Mouse (Mus musculus): ENCODE results near the gene Catsper4.
"Not testable (repeated sequence)": the region's sequence is repeated elsewhere in the genome, so short reads cannot be mapped to it uniquely, and the experiment has no call there.

Catsper4 gene

DNA sequence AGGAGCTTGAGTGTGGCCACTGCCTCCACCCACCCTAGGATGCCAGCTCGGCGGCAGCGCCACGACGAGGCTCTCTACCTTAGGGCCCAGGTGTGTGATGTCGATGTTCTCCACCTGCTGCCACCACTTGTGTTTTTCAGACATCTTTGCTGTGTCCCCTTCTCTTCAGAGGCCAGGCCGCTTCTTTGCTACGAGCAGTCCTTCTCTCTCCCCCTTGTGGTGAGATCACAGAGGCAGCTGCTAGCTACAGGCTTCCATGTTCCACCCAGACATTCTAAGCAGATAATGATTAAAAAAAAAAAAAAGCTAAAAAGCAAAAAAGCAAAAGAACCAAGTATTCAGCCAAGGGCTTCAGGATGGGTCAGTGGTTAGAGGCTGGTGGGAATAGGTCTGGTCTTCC is at the start of gene Catsper4:
TSS of gene Catsper4 (minus strand) at position 190 of the 400 bp plus-strand sequence.
- Histone ChIP-seq H3K27me3 (ENCODE audit: insufficient read depth, low read length) (peaks cover 34% of the 10 kb centered on the region), H3K36me3 (ENCODE audit: insufficient read depth, low read length) (no peaks in the 10 kb centered on the region), H3K4me1 (replicated peaks; ENCODE audit: low read depth, low read length) (peaks cover 32% of the 10 kb centered on the region), H3K4me3 (replicated peaks; ENCODE audit: low read length) (no peak within 1 kb of the TSS), H3K9me3 (ENCODE audit: low read length) (no peaks in the 10 kb centered on the region)
- TF ChIP-seq CTCF (conservative IDR thresholded peaks at IDR 0.05; ENCODE audit: low read length) (no peak), NANOG (IDR thresholded peaks at IDR 0.05; ENCODE audit: borderline replicate concordance, low read length) (no peak), POU5F1 (IDR thresholded peaks at IDR 0.05; ENCODE audit: borderline replicate concordance, low read length) (no peak)

DNA sequence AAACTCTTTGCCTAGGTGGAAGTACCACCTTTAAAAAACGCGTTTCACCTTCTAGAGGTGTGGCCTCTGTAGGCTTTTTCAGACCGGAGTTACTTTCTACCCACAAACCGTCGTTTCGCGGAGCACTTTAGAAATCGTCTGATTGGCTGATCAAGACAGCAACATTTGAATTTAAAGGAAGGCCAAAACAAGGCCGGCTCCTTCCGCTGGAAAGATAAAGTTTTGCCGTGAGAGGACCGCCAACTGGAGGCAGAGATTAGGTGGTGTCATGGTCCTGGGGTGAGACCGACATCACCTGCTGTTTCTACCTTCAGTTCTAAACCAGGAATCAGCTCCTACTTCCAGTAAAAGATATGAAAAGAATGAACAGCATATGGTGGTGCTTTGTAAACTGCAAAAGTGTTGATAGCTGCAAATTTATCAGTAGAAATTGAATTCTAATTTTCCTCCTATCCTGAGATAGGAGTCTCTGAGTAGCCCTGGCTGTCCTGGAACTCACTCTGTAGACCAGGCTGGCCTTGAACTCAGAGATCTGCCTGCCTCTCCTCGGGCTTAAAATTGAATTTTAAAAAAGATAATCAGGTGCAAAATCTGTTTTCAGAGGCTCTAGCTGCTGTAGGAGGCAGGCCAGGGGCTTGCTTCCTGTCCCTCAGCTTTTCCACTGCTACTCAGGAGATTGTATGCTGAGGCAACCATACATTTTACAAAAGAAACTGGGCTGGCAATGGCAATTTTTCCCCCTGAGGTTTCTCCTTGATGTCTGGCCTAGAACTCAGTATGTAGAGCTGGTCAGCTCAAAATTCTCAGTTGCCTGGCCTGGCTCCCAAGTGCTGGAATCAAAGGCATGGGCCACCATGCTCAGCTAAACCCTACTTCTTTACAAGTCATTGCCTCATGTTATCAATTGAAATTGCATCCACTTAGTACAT is 46.5 kb upstream of the Catsper4 start:
- no peaks in the 10 kb centered on the region for H3K27me3 ChIP-seq (ENCODE audit: insufficient read depth, low read length)
- peaks cover 29% of the 10 kb centered on the region for H3K4me1 ChIP-seq (replicated peaks; ENCODE audit: low read depth, low read length)
- no peak for TF ChIP-seq CTCF (conservative IDR thresholded peaks at IDR 0.05; ENCODE audit: low read length)
- no peak for TF ChIP-seq NANOG (IDR thresholded peaks at IDR 0.05; ENCODE audit: borderline replicate concordance, low read length)
- no peak for TF ChIP-seq POU5F1 (IDR thresholded peaks at IDR 0.05; ENCODE audit: borderline replicate concordance, low read length)
- H3K36me3 ChIP-seq (ENCODE audit: insufficient read depth, low read length) = peaks cover 33% of the 10 kb centered on the region
- H3K9me3 ChIP-seq (ENCODE audit: low read length) = no peaks in the 10 kb centered on the region
- peak overlapping the region; percentile 57 for H3K4me3 ChIP-seq (replicated peaks; ENCODE audit: low read length)

DNA sequence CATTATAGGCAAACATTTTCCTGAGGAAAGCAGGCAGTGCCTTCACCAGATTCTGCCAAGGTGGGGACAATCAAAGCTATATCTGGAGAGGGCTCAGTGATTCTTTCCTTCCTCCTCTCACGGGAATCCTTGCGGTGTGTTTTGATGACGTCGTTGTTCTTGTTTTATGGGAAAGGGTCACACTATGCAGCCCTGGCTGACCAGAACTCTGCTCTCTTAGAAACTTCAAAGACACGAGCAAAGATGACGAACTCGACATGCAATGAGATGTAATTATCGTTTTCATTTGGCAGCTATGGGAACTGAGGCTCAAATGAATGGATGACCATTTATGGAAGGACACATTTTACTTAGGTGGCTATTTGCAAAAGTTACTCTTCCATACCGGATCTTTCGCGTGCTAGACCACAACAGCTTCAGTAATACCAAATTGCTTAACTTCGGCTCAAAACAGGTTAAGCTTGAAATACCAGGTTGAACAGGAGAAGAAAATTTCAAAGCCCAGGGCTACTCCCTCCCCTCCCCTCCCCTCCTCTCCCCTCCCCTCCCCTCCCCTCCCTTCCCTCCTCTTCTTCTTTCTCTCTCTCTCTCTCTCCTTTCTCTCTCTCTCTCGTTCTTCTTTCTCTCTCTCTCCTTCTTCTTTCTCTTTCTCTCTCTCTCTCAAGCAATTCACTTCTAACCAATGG is 45.7 kb upstream of the Catsper4 start:
- Histone ChIP-seq H3K36me3 (ENCODE audit: insufficient read depth, low read length) (peaks cover 24% of the 10 kb centered on the region), H3K4me3 (replicated peaks; ENCODE audit: low read length) (peak overlapping the region; percentile 57), H3K27me3 (ENCODE audit: insufficient read depth, low read length) (no peaks in the 10 kb centered on the region), H3K9me3 (ENCODE audit: low read length) (no peaks in the 10 kb centered on the region), H3K4me1 (replicated peaks; ENCODE audit: low read depth, low read length) (peaks cover 34% of the 10 kb centered on the region)
- TF ChIP-seq CTCF (conservative IDR thresholded peaks at IDR 0.05; ENCODE audit: low read length) (no peak), NANOG (IDR thresholded peaks at IDR 0.05; ENCODE audit: borderline replicate concordance, low read length) (no peak), POU5F1 (IDR thresholded peaks at IDR 0.05; ENCODE audit: borderline replicate concordance, low read length) (no peak)

DNA sequence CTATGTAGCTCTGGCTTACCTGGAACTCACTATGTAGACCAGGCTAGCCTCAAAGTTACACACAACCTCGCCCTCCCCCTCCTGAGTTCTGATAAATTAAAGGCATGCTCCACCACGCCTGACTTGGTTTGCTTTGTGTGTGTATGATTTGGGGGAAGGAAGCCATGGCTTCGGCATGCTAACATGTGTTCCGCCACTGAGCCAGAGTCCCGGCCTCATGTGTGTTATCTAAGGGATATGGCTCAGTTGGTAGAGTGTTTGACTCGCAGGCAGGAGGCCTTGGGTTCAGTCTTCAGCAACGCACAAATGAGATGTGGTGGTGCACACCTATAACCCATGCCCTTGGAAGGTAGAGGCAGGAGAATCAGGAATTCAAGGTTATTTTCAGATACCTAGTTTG is 44.8 kb upstream of the Catsper4 start:
- no peaks in the 10 kb centered on the region for H3K27me3 ChIP-seq (ENCODE audit: insufficient read depth, low read length)
- H3K4me1 ChIP-seq (replicated peaks; ENCODE audit: low read depth, low read length) = peaks cover 34% of the 10 kb centered on the region
- no peak overlapping the region for H3K4me3 ChIP-seq (replicated peaks; ENCODE audit: low read length)
- no peak for TF ChIP-seq NANOG (IDR thresholded peaks at IDR 0.05; ENCODE audit: borderline replicate concordance, low read length)
- H3K9me3 ChIP-seq (ENCODE audit: low read length) = no peaks in the 10 kb centered on the region
- peaks cover 16% of the 10 kb centered on the region for H3K36me3 ChIP-seq (ENCODE audit: insufficient read depth, low read length)

DNA sequence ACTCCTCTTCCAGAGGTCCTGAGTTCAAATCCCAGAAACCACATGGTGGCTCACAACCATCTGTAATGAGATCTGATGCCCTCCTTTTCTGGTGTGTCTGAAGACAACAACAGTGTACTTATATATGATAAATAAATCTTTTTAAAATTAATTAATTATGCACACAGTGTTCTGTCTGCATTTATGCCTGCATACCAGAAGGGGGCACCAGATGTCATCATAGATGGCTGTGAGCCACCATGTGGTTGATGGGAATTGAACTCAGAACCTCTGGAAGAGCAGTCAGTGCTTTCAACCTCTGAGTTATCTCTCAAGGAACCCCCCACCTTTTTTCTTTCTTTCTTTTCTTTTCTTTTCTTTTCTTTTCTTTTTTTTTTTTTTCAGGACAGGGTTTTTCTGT is 42.4 kb upstream of the Catsper4 start:
- H3K9me3 ChIP-seq (ENCODE audit: low read length); H3K36me3 ChIP-seq (ENCODE audit: insufficient read depth, low read length); H3K4me3 ChIP-seq (replicated peaks; ENCODE audit: low read length); H3K27me3 ChIP-seq (ENCODE audit: insufficient read depth, low read length): not testable (repeated sequence)
- TF ChIP-seq CTCF (conservative IDR thresholded peaks at IDR 0.05; ENCODE audit: low read length) = peak; percentile 52
- H3K4me1 ChIP-seq (replicated peaks; ENCODE audit: low read depth, low read length) = peaks cover 40% of the 10 kb centered on the region

DNA sequence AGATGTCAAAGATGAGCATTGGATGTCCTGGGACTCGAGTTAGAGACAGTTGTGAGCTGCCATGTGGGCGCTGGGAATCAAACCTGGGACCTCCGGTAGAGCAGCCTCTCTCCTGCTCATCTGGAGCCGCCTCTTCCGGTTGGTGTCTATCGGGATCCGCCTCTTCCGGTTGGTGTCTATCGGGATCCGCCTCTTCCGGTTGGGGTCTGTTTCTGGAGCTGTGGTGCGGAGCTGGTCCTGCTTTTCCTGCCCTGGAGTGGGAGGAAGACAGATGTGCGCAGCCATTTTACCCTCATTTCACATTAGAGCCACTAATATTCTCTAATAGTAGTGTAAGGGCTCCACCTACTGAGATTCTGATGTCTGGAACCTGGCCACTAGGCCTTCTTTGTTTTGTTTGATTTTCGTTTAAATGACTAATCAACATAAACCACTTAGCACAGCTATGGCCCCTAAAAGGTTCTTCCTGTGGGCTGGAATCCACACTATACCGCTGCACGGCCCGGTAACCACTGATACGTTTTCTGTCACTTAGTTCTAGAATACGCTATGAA is 41.0 kb upstream of the Catsper4 start:
- TF ChIP-seq CTCF (conservative IDR thresholded peaks at IDR 0.05; ENCODE audit: low read length) (no peak), POU5F1 (IDR thresholded peaks at IDR 0.05; ENCODE audit: borderline replicate concordance, low read length) (no peak), NANOG (IDR thresholded peaks at IDR 0.05; ENCODE audit: borderline replicate concordance, low read length) (no peak)
- H3K36me3 ChIP-seq (ENCODE audit: insufficient read depth, low read length) = no peaks in the 10 kb centered on the region
- peaks cover 6% of the 10 kb centered on the region for H3K9me3 ChIP-seq (ENCODE audit: low read length)
- H3K27me3 ChIP-seq (ENCODE audit: insufficient read depth, low read length) = no peaks in the 10 kb centered on the region
- H3K4me3 ChIP-seq (replicated peaks; ENCODE audit: low read length) = peak overlapping the region; percentile 72
- H3K4me1 ChIP-seq (replicated peaks; ENCODE audit: low read depth, low read length) = peaks cover 30% of the 10 kb centered on the region

DNA sequence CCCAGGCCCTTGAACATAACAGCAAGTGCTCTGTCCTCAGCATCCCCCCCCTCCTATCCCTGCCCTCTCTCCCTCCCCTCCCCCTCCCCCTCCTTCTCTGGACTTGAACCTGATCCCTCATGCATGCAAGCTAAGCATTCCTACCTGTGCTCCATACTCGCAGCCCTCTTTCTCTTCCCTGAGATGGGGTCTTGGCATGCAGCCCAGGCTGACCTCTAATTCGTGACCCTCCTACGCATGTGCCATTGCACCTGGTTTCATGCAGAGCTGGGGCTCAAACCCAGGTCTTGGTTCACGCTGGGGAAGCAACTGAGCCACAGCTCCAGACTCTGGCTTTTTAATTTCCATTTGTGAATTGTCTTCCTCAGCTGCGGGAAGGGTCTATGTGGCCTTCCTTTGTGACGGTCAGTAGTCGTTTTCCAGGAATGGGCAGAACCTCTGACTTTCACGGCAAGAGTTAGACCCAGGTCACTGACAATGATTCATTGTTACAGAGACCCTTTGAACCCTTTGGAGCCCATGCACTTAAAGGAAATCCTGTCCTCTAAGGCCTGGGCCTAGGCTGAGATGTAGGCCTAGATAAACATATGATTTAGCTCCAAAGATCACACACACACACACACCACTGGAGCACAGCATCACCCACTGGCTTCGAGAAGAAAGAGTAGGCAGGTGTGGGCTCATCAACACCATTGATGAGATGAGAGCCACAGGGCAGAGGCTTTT is 38.8 kb upstream of the Catsper4 start:
- no peaks in the 10 kb centered on the region for H3K27me3 ChIP-seq (ENCODE audit: insufficient read depth, low read length)
- H3K4me3 ChIP-seq (replicated peaks; ENCODE audit: low read length) = no peak overlapping the region
- TF ChIP-seq POU5F1 (IDR thresholded peaks at IDR 0.05; ENCODE audit: borderline replicate concordance, low read length) = no peak
- TF ChIP-seq NANOG (IDR thresholded peaks at IDR 0.05; ENCODE audit: borderline replicate concordance, low read length) = no peak
- TF ChIP-seq CTCF (conservative IDR thresholded peaks at IDR 0.05; ENCODE audit: low read length) = no peak
- peaks cover 27% of the 10 kb centered on the region for H3K4me1 ChIP-seq (replicated peaks; ENCODE audit: low read depth, low read length)
- H3K36me3 ChIP-seq (ENCODE audit: insufficient read depth, low read length) = no peaks in the 10 kb centered on the region
- peaks cover 6% of the 10 kb centered on the region for H3K9me3 ChIP-seq (ENCODE audit: low read length)

DNA sequence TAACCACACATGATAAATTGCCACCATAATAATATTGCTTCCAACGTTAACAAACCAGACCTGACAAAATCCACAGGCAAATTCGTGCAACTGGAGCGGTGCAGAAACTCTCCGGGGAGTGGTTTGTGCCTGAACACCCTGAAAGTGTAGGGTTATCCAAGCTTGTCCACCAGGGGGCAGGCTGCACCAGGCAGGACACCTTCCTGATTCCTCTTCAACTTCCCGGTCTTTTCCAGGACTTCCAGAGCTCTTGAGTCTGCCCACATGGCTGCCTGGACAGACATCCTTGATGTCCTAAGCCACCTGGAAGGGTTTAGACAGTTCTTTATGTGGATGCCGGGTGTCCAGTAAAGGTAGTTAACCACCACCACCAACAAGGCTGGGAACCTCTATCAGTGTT is 36.0 kb upstream of the Catsper4 start:
- Histone ChIP-seq H3K4me3 (replicated peaks; ENCODE audit: low read length) (no peak overlapping the region), H3K9me3 (ENCODE audit: low read length) (peaks cover 6% of the 10 kb centered on the region), H3K27me3 (ENCODE audit: insufficient read depth, low read length) (no peaks in the 10 kb centered on the region), H3K36me3 (ENCODE audit: insufficient read depth, low read length) (no peaks in the 10 kb centered on the region), H3K4me1 (replicated peaks; ENCODE audit: low read depth, low read length) (peaks cover 20% of the 10 kb centered on the region)
- TF ChIP-seq POU5F1 (IDR thresholded peaks at IDR 0.05; ENCODE audit: borderline replicate concordance, low read length) (no peak), CTCF (conservative IDR thresholded peaks at IDR 0.05; ENCODE audit: low read length) (peak; percentile 75)

All from E14TG2a.4 (cell line).